Mouse (Mus musculus) mature B cell (primary cell): ENCODE results near the gene Ncapg.

Experiments used
- in situ Hi-C: fragments of 300-500 bp; cut with MboI; formaldehyde crosslinking; loops from 2 replicates; pipeline ENCODE4 v1.14.3; 2019

Gene Ncapg

DNA sequence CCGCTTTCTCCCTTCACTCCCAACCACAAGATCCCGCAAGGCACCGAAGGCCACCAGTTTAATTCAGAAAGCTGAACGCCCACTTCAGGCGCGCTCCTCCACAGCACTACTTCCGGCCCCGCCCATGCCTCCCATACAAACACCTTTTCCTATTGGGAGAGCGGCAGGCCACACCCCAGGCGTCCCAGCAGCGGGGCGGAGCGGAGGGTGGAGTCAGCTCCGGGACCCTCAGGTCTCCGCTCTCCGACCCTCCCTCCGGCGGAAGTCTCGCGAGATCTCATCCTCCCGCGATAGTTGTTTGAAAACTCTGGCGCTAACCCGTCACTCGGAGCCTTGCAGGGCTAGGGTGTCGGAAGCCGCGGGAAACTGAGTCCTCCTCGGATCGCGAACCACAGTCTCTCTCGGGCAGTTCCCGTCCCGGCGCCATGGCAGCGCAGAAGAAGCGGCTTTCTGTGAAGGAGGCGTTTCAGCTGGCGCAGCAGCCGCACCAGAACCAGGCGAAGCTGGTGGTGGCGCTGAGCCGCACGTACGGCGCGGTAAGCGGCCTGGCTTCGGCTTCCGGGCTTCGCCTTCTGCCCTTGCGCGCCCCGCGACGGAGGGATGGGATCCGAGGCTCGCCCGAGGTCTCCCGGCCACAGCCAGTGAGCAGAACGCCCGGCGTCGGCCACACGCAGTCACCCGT lies at the start of gene Ncapg:
TSS of gene Ncapg (plus strand) at position 322 of the 682 bp plus-strand sequence.
- in situ Hi-C loops = loop anchor here (25.0 kb wide), 1 partner anchor 182 kb away; the partner anchor contains the start of gene Lap3

DNA sequence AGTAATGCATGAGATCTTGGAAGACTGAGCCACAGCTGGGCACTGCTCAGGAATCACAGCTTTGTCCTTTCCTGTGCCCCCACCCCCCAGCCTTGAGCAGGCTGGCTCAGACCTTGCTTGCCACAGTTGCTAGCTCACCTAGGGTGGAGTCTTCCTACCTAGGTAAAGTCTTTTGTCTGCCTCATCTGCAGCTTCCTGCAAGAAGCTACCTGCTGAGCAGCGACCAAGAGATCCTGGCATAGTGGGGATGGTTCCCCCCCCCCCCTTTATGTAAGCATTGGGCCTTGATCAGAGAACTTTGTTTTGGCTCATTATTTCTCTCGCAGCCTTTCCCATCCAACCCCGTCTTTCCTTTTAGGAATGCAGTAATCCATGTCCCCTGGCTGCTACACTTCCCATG lies 48.2 kb upstream of the Ncapg start:
- in situ Hi-C loops = no loop called here

DNA sequence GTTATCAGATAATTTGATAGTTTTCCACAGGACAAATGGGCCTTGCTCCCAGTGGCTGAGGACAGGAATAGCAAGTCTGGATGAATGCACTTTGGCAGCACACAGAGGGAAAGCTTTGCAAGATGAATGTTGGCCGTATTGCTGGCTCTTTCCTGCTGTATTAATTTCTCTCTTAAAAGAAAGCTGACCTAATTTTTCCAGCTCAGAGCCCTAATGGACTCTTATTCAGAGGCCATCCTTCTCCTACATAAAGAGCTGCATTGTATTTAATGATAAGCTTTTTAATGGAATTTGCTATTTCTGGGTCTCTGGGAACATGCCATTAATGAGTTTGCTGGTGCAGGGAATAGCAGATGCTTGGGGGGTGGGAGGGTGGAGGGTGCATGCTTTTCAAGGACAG lies 41.9 kb upstream of the Ncapg start:
- in situ Hi-C loops = no loop called here

DNA sequence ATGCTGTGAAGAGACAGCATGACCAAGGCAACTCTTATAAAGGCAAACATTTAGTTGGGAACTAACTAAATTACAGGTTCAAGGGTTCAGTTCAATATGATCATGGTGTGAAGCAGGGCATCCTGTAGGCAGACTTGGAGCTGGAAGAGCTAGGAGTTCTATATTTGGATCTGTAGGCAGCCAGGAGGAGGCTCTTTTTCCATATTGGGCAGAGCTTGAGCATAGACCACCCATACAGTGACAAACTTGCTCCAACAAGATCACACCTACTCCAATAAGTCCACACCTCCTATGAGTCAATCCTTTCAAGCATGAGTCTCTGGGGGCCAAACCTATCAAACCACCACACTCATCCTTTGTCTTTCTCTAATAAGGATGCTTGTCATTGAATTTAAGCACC lies 40.2 kb upstream of the Ncapg start:
- in situ Hi-C loops = no loop called here

- in situ Hi-C loops = no loop called here
Observed at GRCm38 (mm10) chr5:45638378-45638777, 31.3 kb upstream of the Ncapg start.

- in situ Hi-C loops = no loop called here
Observed at GRCm38 (mm10) chr5:45638806-45639714, 30.7 kb upstream of the Ncapg start, which contains the start of gene Fam184b. Gene Fam184b, minus strand, starts transcription at chr5:45639614.

- in situ Hi-C loops = no loop called here
Observed at GRCm38 (mm10) chr5:45639715-45640092, 30.0 kb upstream of the Ncapg start.

DNA sequence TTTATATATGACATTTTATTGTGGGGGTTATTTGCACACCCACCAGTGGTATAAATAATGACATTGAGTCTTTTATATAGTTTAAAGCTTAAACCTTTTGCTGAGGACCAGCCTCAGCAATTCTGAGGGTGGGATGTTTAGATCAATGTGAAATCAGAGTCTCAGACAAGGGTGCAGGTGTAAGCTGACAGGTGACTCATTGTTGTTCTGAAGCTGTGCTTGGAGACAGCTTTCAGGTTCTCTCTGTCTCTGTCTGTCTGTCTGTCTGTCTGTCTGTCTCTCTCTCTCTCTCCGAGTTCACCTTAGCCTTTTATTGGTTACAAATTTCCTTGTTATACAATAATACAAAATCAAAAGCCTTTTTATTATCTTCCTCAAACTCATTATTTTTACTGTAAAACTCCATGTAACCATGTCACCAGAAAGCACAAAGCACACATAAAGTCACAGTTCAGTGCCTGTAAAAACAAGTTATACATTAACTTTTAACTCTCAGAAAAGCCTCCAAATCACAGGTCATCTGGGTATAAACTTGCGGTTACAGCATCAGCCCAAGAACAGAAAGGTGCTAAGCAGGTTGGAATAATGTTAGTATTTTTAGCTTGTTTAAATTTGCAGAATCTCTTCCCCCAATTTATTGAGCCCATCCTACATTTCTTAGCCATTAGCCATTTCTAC lies 18.6 kb upstream of the Ncapg start:
- in situ Hi-C loops = loop anchor here (25.0 kb wide), 1 partner anchor 164 kb away; the partner anchor contains the start of gene Lap3

GRCm38 (mm10) chr5:45658406-45658805 lies 11.3 kb upstream of the Ncapg start:
- in situ Hi-C loops = loop anchor here (25.0 kb wide), 1 partner anchor 171 kb away; the partner anchor contains the start of gene Lap3

DNA sequence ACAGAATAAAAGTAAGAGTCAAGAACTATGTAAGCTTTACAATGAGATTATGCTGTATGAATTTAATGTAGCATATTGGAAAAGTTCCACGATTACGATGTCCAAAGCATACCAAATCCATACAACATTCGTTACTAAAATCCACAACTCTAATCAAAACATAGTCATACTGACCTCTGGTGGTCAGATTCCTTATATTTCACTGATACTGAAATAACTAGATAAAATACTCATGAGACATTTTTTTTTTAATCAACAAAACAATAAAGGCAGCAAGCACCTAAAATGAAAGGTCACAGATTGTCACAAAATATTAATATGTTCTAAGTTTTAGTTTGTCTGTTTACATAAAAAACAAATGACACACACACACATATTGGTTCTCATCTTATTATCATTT lies 1.4 kb upstream of the Ncapg start:
- in situ Hi-C loops = loop anchor here (25.0 kb wide), 1 partner anchor 181 kb away; the partner anchor contains the start of gene Lap3

GRCm38 (mm10) chr5:45668831-45669230 lies 888 bp upstream of the Ncapg start:
- in situ Hi-C loops = loop anchor here (25.0 kb wide), 1 partner anchor 182 kb away; the partner anchor contains the start of gene Lap3

DNA sequence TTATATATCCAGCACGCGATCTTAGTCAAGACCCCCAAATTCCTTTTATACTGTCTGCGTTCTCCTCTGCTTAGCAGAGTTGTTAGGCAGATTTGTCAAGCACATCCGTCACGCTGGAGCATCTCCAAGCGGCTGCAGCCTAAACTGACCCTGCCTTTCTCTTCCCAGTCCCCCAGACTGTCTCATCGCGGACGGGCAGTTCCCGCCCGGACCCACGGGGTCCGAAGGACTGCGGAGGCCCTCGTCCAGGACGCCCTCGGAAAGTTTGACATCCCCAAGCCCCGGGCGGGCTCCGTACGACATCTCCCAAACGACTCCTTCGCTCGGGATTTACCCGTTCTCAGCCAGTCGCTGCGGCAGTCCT lies 503 bp upstream of the Ncapg start:
- in situ Hi-C loops = loop anchor here (25.0 kb wide), 1 partner anchor 182 kb away; the partner anchor contains the start of gene Lap3

DNA sequence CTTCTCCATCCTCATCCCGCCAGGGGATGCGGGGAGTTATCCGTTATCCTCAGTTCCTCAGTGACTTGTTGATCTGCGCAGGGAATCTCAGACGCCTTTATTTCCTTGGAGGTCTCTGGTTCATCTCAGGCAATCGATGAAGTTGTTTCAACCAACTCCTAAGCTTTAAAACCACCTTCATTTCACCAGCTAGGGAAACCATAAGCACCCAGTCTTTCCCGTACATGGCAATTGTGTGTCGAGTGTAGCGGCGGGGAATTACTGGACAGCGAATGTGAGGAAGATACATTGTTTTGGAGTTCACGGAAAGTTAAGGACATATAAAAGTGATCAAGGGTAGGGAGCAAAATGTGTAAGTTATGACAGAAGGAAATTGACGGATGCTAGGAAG lies 556 bp downstream of the Ncapg start:
- in situ Hi-C loops = loop anchor here (25.0 kb wide), 1 partner anchor 183 kb away; the partner anchor contains the start of gene Lap3

- in situ Hi-C loops = loop anchor here (25.0 kb wide), 1 partner anchor 184 kb away; the partner anchor contains the start of gene Lap3
Observed at GRCm38 (mm10) chr5:45670894-45671494, 1.3 kb downstream of the Ncapg start.

- in situ Hi-C loops = no loop called here
Observed at GRCm38 (mm10) chr5:45675032-45675431, 5.3 kb downstream of the Ncapg start.

GRCm38 (mm10) chr5:45677639-45678038 lies 7.9 kb downstream of the Ncapg start:
- in situ Hi-C loops = no loop called here

GRCm38 (mm10) chr5:45679955-45680354 lies 10.2 kb downstream of the Ncapg start:
- in situ Hi-C loops = no loop called here

GRCm38 (mm10) chr5:45683388-45683787 lies 13.7 kb downstream of the Ncapg start:
- in situ Hi-C loops = no loop called here

GRCm38 (mm10) chr5:45685243-45685642 lies 15.5 kb downstream of the Ncapg start:
- in situ Hi-C loops = no loop called here

DNA sequence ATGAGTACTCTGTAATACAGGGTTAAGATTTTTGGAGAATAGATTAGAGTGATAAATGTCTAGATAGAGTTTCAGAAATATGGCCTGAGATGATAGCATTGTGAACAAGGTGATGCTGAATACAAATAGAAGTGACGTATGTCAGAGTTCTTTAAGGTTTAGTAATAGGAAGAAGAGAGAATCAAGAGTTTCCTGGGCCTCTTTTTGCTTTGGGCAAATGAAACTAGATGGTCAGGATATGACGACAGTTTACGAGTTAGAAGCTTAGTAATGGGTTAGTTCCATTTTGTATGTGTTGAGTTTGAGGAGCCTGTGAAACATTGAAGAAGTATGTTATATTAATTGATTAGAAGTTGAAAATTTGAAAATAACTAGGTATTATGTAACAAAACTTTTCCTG lies 16.5 kb downstream of the Ncapg start:
- in situ Hi-C loops = no loop called here

DNA sequence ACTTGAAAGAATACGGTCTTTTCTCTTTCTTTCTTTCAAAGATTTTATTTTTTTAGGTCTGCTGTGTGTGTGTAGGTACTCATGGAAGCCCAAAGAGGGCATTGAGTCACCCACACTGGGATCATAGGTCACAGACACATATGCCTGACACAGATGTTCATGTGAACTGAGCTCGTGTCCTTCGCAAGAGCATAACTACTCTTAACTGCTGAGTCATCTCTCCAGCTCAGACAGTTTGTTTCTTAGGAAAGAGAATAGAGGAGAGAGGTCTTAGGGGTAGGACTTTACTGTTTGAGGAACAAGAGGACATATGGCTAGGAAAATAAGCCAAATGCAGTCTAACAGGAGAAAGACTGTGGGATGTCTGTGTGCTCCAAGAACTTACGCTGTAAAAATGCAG lies 19.4 kb downstream of the Ncapg start:
- in situ Hi-C loops = no loop called here
